Mouse (Mus musculus): Measurements from ENCODE around the gene Pecam1.
A peak's percentile ranks its signal among the peaks of the same experiment; 100 is the strongest.

DNA sequence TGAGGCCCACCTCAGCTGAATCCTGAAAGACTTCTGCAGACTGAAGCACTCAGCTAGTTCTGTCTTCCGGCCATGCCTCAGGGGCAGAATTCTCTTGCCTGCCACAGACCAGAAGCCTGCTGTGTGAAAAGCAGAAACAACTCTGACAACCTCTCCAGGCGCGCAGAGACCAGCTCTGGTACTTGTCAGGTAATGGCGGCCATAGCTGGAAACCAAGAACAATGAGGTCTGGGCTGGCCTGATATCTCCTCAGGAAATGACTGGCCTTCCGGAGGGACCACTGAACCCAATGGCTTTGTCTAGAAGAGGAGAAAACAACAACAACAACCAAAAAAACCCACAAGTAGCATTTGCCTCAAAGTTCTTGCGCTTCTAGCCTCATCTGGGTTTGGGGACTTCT is 35.4 kb downstream of the Pecam1 start:
- TF ChIP-seq CTCF (IDR thresholded peaks at IDR 0.05; ENCODE audit: low read depth) (no peak), EP300 (IDR thresholded peaks at IDR 0.05; ENCODE audit: low read depth) (0 out of 2 replicates have a peak, but pooled peaks have one; percentile 17)
